In genomic region chr10:126531368-126531767, GRCm38 (mm10) we compare ENCODE assay signal across 9 mouse cellular contexts.
A peak's percentile ranks its signal among the peaks of the same experiment; 100 is the strongest.
DNase-seq lines count a peak whose midpoint lies in the region; ATAC-seq and TF ChIP-seq lines count a peak whose summit lies in the region.
"Had no signal": no experiment of that assay in that cellular context is flagged by ENCODE, and none has a peak within 500 bp of the region (broad histone marks: within the 10 kb centered on the region; RNA-seq: fewer than 3 reads in every experiment).

No protein-coding gene starts in this region.

- DNase-seq in adrenal gland, postnatal 10 days, result peak; percentile 43
- DNase-seq in adrenal gland, adult 2 months, result no peak
- DNase-seq in kidney, postnatal 14 days, result peak; percentile 37
- DNase-seq in mesoderm, embryonic 11.5 days (ENCODE audit: low read depth, low spot score), result peak; percentile 45

- no peak for ATAC-seq in kidney, embryonic 15.5 days (replicated peaks; ENCODE audit: low FRiP score)
- ATAC-seq in activated CD4-positive, CD25-positive, alpha-beta regulatory T cell, adult 4 months, result no peak

- no peaks in the 10 kb centered on the region for H3K9me3 ChIP-seq in kidney, embryonic 15.5 days (replicated peaks)
- no peaks in the 10 kb centered on the region for H3K9me3 ChIP-seq in E14TG2a.4 (ENCODE audit: low read length)
- H3K9me3 ChIP-seq: neural tube, embryonic 13.5 days had no signal

- 0 out of 2 replicates have a peak, but pooled peaks cover 2% of the 10 kb centered on the region for H3K4me1 ChIP-seq in kidney, embryonic 15.5 days
- 0 out of 2 replicates have a peak, but pooled peaks cover 6% of the 10 kb centered on the region for H3K4me1 ChIP-seq in E14TG2a.4 (replicated peaks; ENCODE audit: low read depth, low read length)
- no peaks in the 10 kb centered on the region for H3K4me1 ChIP-seq in cortical plate, adult 2 months (ENCODE audit: control insufficient read depth, insufficient read depth, low read length)

- H3K27ac ChIP-seq in kidney, embryonic 15.5 days, result no peak overlapping the region
- no peak overlapping the region for H3K27ac ChIP-seq in cortical plate, adult 2 months (ENCODE audit: insufficient read depth, low read length)
- H3K27ac ChIP-seq: neural tube, embryonic 13.5 days had no signal

- no peak for TF ChIP-seq POLR2A in cortical plate, adult 2 months (IDR thresholded peaks at IDR 0.05; ENCODE audit: extremely low read depth, insufficient read depth, low read length)

- H3K4me2 ChIP-seq in kidney, embryonic 15.5 days, result no peak overlapping the region
- H3K4me2 ChIP-seq: neural tube, embryonic 13.5 days had no signal

- no peak overlapping the region for H3K4me3 ChIP-seq in kidney, embryonic 15.5 days (replicated peaks)
- no peak overlapping the region for H3K4me3 ChIP-seq in E14TG2a.4 (replicated peaks; ENCODE audit: low read length)
- no peak overlapping the region for H3K4me3 ChIP-seq in cortical plate, adult 2 months (ENCODE audit: insufficient read depth, low read length)
- H3K4me3 ChIP-seq: neural tube, embryonic 13.5 days had no signal

- H3K9ac ChIP-seq in kidney, embryonic 15.5 days, result no peak overlapping the region
- H3K9ac ChIP-seq: neural tube, embryonic 13.5 days had no signal

- peak; percentile 90 for TF ChIP-seq CTCF in E14TG2a.4 (conservative IDR thresholded peaks at IDR 0.05; ENCODE audit: low read length)
- TF ChIP-seq CTCF in cortical plate, adult 2 months (IDR thresholded peaks at IDR 0.05; ENCODE audit: extremely low read depth, insufficient read depth, low read length), result 0 out of 2 replicates have a peak, but pooled peaks have one; percentile 10

- 37% methylated on average over 1 of the region's 1 CpGs for WGBS in kidney, embryonic 15.5 days

- H3K27me3 ChIP-seq in kidney, embryonic 15.5 days, result no peaks in the 10 kb centered on the region
- peaks cover 7% of the 10 kb centered on the region; the same call in 1 of the 2 replicates for H3K27me3 ChIP-seq in E14TG2a.4 (ENCODE audit: insufficient read depth, low read length)

- no peaks in the 10 kb centered on the region for H3K36me3 ChIP-seq in kidney, embryonic 15.5 days
- no peaks in the 10 kb centered on the region for H3K36me3 ChIP-seq in E14TG2a.4 (ENCODE audit: insufficient read depth, low read length)
- H3K36me3 ChIP-seq: neural tube, embryonic 13.5 days had no signal
